10 mouse cellular contexts compared by ENCODE assay signal in genomic region chr14:121919752-121920151, GRCm38 (mm10). TPM values are rescaled to one million over a fixed set of nuclear protein-coding genes. Genes with fewer than 3 reads are reported as not detected.
A peak's percentile ranks its signal among the peaks of the same experiment; 100 is the strongest.
DNase-seq lines count a peak whose midpoint lies in the region; ATAC-seq and TF ChIP-seq lines count a peak whose summit lies in the region.
"Had no signal": no experiment of that assay in that cellular context is flagged by ENCODE, and none has a peak within 500 bp of the region (broad histone marks: within the 10 kb centered on the region; RNA-seq: fewer than 3 reads in every experiment).

No protein-coding gene starts in this region.

- 8% methylated on average over 3 of the region's 3 CpGs for WGBS in small intestine, adult 2 months
- 46% methylated on average over 3 of the region's 3 CpGs for WGBS in neural tube, embryonic 15.5 days

- H3K9ac ChIP-seq in neural tube, embryonic 15.5 days (replicated peaks) = no peak overlapping the region
- H3K9ac ChIP-seq: midbrain, embryonic 12.5 days; stomach, embryonic 15.5 days had no signal

- H3K4me3 ChIP-seq in gastrocnemius, adult 2 months = no peak overlapping the region
- no peak overlapping the region for H3K4me3 ChIP-seq in small intestine, adult 2 months (ENCODE audit: low read depth, low read length)
- no peak overlapping the region for H3K4me3 ChIP-seq in neural tube, embryonic 15.5 days (replicated peaks)
- H3K4me3 ChIP-seq: midbrain, embryonic 12.5 days; stomach, embryonic 15.5 days had no signal

- no peak overlapping the region for H3K27ac ChIP-seq in gastrocnemius, adult 2 months
- H3K27ac ChIP-seq in small intestine, adult 2 months (ENCODE audit: insufficient read depth, low read depth, low read length) = no peak overlapping the region
- no peak overlapping the region for H3K27ac ChIP-seq in neural tube, embryonic 15.5 days (replicated peaks)
- H3K27ac ChIP-seq: midbrain, embryonic 12.5 days; stomach, embryonic 15.5 days had no signal

- TF ChIP-seq CTCF in gastrocnemius, adult 2 months (IDR thresholded peaks at IDR 0.05) = peak; percentile 78
- peak; percentile 54; the same call in 1 of the 2 replicates for TF ChIP-seq CTCF in small intestine, adult 2 months (IDR thresholded peaks at IDR 0.05; ENCODE audit: extremely low read depth, insufficient read length, insufficient replicate concordance, low read depth, low read length)

- no peaks in the 10 kb centered on the region for H3K9me3 ChIP-seq in neural tube, embryonic 15.5 days (replicated peaks)
- H3K9me3 ChIP-seq: midbrain, embryonic 12.5 days; stomach, embryonic 15.5 days had no signal

- peaks cover 4% of the 10 kb centered on the region for H3K4me1 ChIP-seq in small intestine, adult 2 months (ENCODE audit: control insufficient read depth, insufficient read depth, insufficient read length, low read length)
- H3K4me1 ChIP-seq in neural tube, embryonic 15.5 days = no peaks in the 10 kb centered on the region
- H3K4me1 ChIP-seq: midbrain, embryonic 12.5 days; stomach, embryonic 15.5 days had no signal

- no peaks in the 10 kb centered on the region for H3K27me3 ChIP-seq in small intestine, adult 2 months (ENCODE audit: control insufficient read depth, insufficient read depth, low read length)
- no peaks in the 10 kb centered on the region for H3K27me3 ChIP-seq in neural tube, embryonic 15.5 days (replicated peaks)
- H3K27me3 ChIP-seq: midbrain, embryonic 12.5 days; stomach, embryonic 15.5 days had no signal

- intact Hi-C loops in gastrocnemius, adult 2 months (cut with DNase I) = loop anchor here (1.0 kb wide), 1 partner anchor 54 kb away; no protein-coding TSS in a partner anchor

- no peak overlapping the region for H3K4me2 ChIP-seq in neural tube, embryonic 15.5 days
- H3K4me2 ChIP-seq: midbrain, embryonic 12.5 days; stomach, embryonic 15.5 days had no signal

- no peak for ATAC-seq in neural tube, embryonic 15.5 days (ENCODE audit: low FRiP score)

- H3K36me3 ChIP-seq in small intestine, adult 2 months (ENCODE audit: control insufficient read depth, insufficient read depth, low read length) = peaks cover 2% of the 10 kb centered on the region; the same call in 1 of the 2 replicates
- peaks cover 17% of the 10 kb centered on the region for H3K36me3 ChIP-seq in neural tube, embryonic 15.5 days
- H3K36me3 ChIP-seq: stomach, embryonic 15.5 days had no signal

- no peak for TF ChIP-seq POLR2A in small intestine, adult 2 months (IDR thresholded peaks at IDR 0.05; ENCODE audit: low read depth, low read length)

- DNase-seq in gastrocnemius, adult 2 months = no peak
- no peak for DNase-seq in gastrocnemius, postnatal 25 days
- peak; percentile 9 for DNase-seq in ovary, postnatal 14 days (ENCODE audit: low spot score)
- DNase-seq in ovary, postnatal 36 days (ENCODE audit: low spot score) = no peak
- DNase-seq in cerebellum, postnatal 14 days = peak; percentile 31 to 32
- DNase-seq in right cerebral cortex, postnatal 4 days = no peak

RNA-seq across cellular contexts. Expression of gene Gpr18, which starts 4.2 kb away (rescaled TPM):
- total RNA-seq in gastrocnemius, adult 2 months (2021) = not detected
- not detected for total RNA-seq in gastrocnemius, postnatal 25 days (2021)
- polyA plus RNA-seq in small intestine, adult 2 months (2012; rRNA removed) = 5.6 and 7.5 TPM in 2 replicates
- polyA plus RNA-seq in neural tube, embryonic 15.5 days (2015; fragmentation: Nextera tagmentation; extraction: Ambion mirVana) = 1.7 TPM in 1 of 2 replicates, not detected in the other

RNA-seq across cellular contexts. Expression of gene Ubac2, which starts 41.3 kb away (rescaled TPM):
- total RNA-seq in gastrocnemius, adult 2 months (2021) = 10 to 100 TPM; 31.5 to 35.8 TPM
- 10 to 100 TPM; 22.9 to 24.4 TPM for total RNA-seq in gastrocnemius, postnatal 25 days (2021)
- 23.5 and 48.4 TPM in 2 replicates for polyA plus RNA-seq in small intestine, adult 2 months (2012; rRNA removed)
- 47.0 and 53.8 TPM in 2 replicates for polyA plus RNA-seq in neural tube, embryonic 15.5 days (2015; fragmentation: Nextera tagmentation; extraction: Ambion mirVana)

RNA-seq across cellular contexts. Expression of gene Gpr183, which starts 45.2 kb away (rescaled TPM):
- total RNA-seq in gastrocnemius, adult 2 months (2021) = under 1 TPM; 0.17 to 0.41 TPM
- total RNA-seq in gastrocnemius, postnatal 25 days (2021) = under 1 TPM; 0.38 to 0.43 TPM
- 1.3 and 1.8 TPM in 2 replicates for polyA plus RNA-seq in small intestine, adult 2 months (2012; rRNA removed)
- 0.74 and 3.7 TPM in 2 replicates for polyA plus RNA-seq in neural tube, embryonic 15.5 days (2015; fragmentation: Nextera tagmentation; extraction: Ambion mirVana)

Comparison
In these comparisons a context has a peak if more than half of its experiments do, and no peak if none do; other contexts are left out.
1. DNase-seq: peak in ovary, postnatal 14 days (single experiment) and cerebellum, postnatal 14 days (2 of 2); none in gastrocnemius, adult 2 months (single experiment), gastrocnemius, postnatal 25 days (single experiment), ovary, postnatal 36 days (single experiment) and right cerebral cortex, postnatal 4 days (single experiment).